8 mouse cellular contexts compared by ENCODE assay signal in the genomic region with DNA sequence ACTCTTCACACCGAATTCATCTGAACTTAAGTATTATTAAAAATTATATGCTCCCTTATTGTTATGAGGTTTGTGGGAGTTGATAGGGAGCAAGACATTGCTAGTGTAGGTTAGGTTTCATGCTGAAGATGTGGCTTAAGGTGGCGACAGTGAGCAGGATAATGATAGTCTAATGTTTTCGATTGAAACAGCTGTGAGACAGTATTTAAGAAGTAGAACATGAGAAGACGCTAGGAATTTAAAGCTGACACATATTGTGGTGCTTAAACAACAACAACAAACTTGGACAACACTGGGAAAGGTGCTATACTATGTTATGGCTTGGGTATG. TPM values are rescaled to one million over a fixed set of nuclear protein-coding genes. Genes with fewer than 3 reads are reported as not detected.
A peak's percentile ranks its signal among the peaks of the same experiment; 100 is the strongest.
DNase-seq lines count a peak whose midpoint lies in the region; ATAC-seq and TF ChIP-seq lines count a peak whose summit lies in the region.

No protein-coding gene starts in this region.

- no peak overlapping the region for H3K9ac ChIP-seq in liver, adult 2 months (ENCODE audit: low read depth, low read length)
- H3K9ac ChIP-seq in hindbrain, embryonic 13.5 days, result peak overlapping the region; percentile 67
- H3K9ac ChIP-seq in midbrain, postnatal 0 days (replicated peaks; ENCODE audit: low read length, poor library complexity, severe bottlenecking), result 0 out of 2 replicates have a peak overlapping the region, but pooled peaks have one; percentile 50

- no peak for DNase-seq in liver, adult 2 months (ENCODE audit: extremely low read depth, low read depth, low spot score)
- DNase-seq in liver, result no peak
- peak; percentile 38 for DNase-seq in brain, adult 2 months (ENCODE audit: low read depth, low spot score)
- DNase-seq in midbrain, postnatal 0 days (ENCODE audit: low spot score), result peak; percentile 38
- DNase-seq in spleen, postnatal 10 days (ENCODE audit: low spot score in 2 of 2), result no peak
- no peak for DNase-seq in adrenal gland, postnatal 36 days
- DNase-seq in thymus, postnatal 36 days, result no peak

- H3K4me2 ChIP-seq in hindbrain, embryonic 13.5 days, result peak overlapping the region; percentile 64
- peak overlapping the region; percentile 46 for H3K4me2 ChIP-seq in midbrain, postnatal 0 days (ENCODE audit: low read depth, low read length, poor library complexity, severe bottlenecking)

- H3K79me2 ChIP-seq in liver, adult 2 months (ENCODE audit: control insufficient read depth, insufficient read depth, low read length), result peaks cover 10% of the 10 kb centered on the region; the same call in 1 of the 2 replicates

- 4% methylated on average over 4 of the region's 4 CpGs for WGBS in liver, adult 2 months
- 4% methylated on average over 4 of the region's 4 CpGs for WGBS in hindbrain, embryonic 13.5 days
- 7% methylated on average over 4 of the region's 4 CpGs for WGBS in midbrain, postnatal 0 days

- H3K9me3 ChIP-seq in hindbrain, embryonic 13.5 days, result no peaks in the 10 kb centered on the region
- no peaks in the 10 kb centered on the region for H3K9me3 ChIP-seq in midbrain, postnatal 0 days (ENCODE audit: low read length)

- ATAC-seq in hindbrain, embryonic 13.5 days (ENCODE audit: low FRiP score), result peak; percentile 0; the same call in 1 of the 2 replicates
- peak; percentile 20; the same call in 1 of the 2 replicates for ATAC-seq in midbrain, postnatal 0 days (ENCODE audit: low FRiP score)

- H3K27ac ChIP-seq in liver, adult 2 months (replicated peaks; ENCODE audit: insufficient read depth, low read depth, low read length), result no peak overlapping the region
- H3K27ac ChIP-seq in hindbrain, embryonic 13.5 days, result peak overlapping the region; percentile 95
- H3K27ac ChIP-seq in midbrain, postnatal 0 days (ENCODE audit: low read depth, low read length), result peak overlapping the region; percentile 92; the same call in 1 of the 2 replicates

- no peaks in the 10 kb centered on the region for H3K27me3 ChIP-seq in liver, adult 2 months (ENCODE audit: control insufficient read depth, insufficient read depth, low read length)
- H3K27me3 ChIP-seq in hindbrain, embryonic 13.5 days, result no peaks in the 10 kb centered on the region
- no peaks in the 10 kb centered on the region for H3K27me3 ChIP-seq in midbrain, postnatal 0 days (ENCODE audit: insufficient read depth, low read length)

- peaks cover 24% of the 10 kb centered on the region for H3K36me3 ChIP-seq in liver, adult 2 months (ENCODE audit: control insufficient read depth, insufficient read depth, low read length)
- peaks cover 20% of the 10 kb centered on the region for H3K36me3 ChIP-seq in hindbrain, embryonic 13.5 days
- peaks cover 7% of the 10 kb centered on the region; the same call in 1 of the 2 replicates for H3K36me3 ChIP-seq in midbrain, postnatal 0 days (ENCODE audit: insufficient read depth, low read length)

- TF ChIP-seq POLR2A in liver, adult 2 months (IDR thresholded peaks at IDR 0.05; ENCODE audit: extremely low read depth, insufficient read depth, low read length), result no peak

- peak overlapping the region; percentile 72 for H3K4me3 ChIP-seq in liver, adult 2 months (ENCODE audit: insufficient read depth, low read depth, low read length)
- H3K4me3 ChIP-seq in hindbrain, embryonic 13.5 days, result peak overlapping the region; percentile 92
- H3K4me3 ChIP-seq in midbrain, postnatal 0 days (ENCODE audit: low read depth, low read length), result peak overlapping the region; percentile 95

- H3K4me1 ChIP-seq in liver, adult 2 months (ENCODE audit: control insufficient read depth, insufficient read depth, low read length), result peaks cover 4% of the 10 kb centered on the region
- H3K4me1 ChIP-seq in hindbrain, embryonic 13.5 days (replicated peaks), result peaks cover 22% of the 10 kb centered on the region
- H3K4me1 ChIP-seq in midbrain, postnatal 0 days (ENCODE audit: insufficient read depth, low read length), result peaks cover 5% of the 10 kb centered on the region; the same call in 1 of the 2 replicates

- TF ChIP-seq CTCF in liver, adult 2 months (IDR thresholded peaks at IDR 0.05; ENCODE audit: low read depth, low read length), result no peak
- TF ChIP-seq CTCF in midbrain, postnatal 0 days (IDR thresholded peaks at IDR 0.05), result peak; percentile 63

RNA-seq across cellular contexts. Expression of a gene that starts 0.7 kb away (rescaled TPM):
- total RNA-seq in liver, adult 2 months (2014; rRNA removed), result 165 and 177 TPM in 2 replicates
- polyA plus RNA-seq in liver, adult 2 months (2012; rRNA removed), result 45.5 and 54.5 TPM in 2 replicates
- polyA plus RNA-seq in hindbrain, embryonic 13.5 days (2015; fragmentation: Nextera tagmentation; extraction: Ambion mirVana), result 73.7 and 79.9 TPM in 2 replicates
- 35.7 and 42.4 TPM in 2 replicates for total RNA-seq in midbrain, postnatal 0 days (2014; rRNA removed)
- 44.9 and 45.1 TPM in 2 replicates for polyA plus RNA-seq in midbrain, postnatal 0 days (2015; fragmentation: Nextera tagmentation; extraction: Ambion mirVana)
- total RNA-seq in adrenal gland, postnatal 36 days (2021), result 100 to 1,000 TPM; 123 to 135 TPM

RNA-seq across cellular contexts. Expression of a gene that starts 0.8 kb away (rescaled TPM):
- 52.5 and 66.7 TPM in 2 replicates for total RNA-seq in liver, adult 2 months (2014; rRNA removed)
- polyA plus RNA-seq in liver, adult 2 months (2012; rRNA removed), result 5.4 and 5.7 TPM in 2 replicates
- 41.9 and 44.7 TPM in 2 replicates for polyA plus RNA-seq in hindbrain, embryonic 13.5 days (2015; fragmentation: Nextera tagmentation; extraction: Ambion mirVana)
- 45.5 and 50.9 TPM in 2 replicates for total RNA-seq in midbrain, postnatal 0 days (2014; rRNA removed)
- polyA plus RNA-seq in midbrain, postnatal 0 days (2015; fragmentation: Nextera tagmentation; extraction: Ambion mirVana), result 29.1 and 30.3 TPM in 2 replicates
- total RNA-seq in adrenal gland, postnatal 36 days (2021), result 10 to 100 TPM; 43.3 to 52.8 TPM

RNA-seq across cellular contexts. Expression of a gene that starts 50.1 kb away (rescaled TPM):
- total RNA-seq in liver, adult 2 months (2014; rRNA removed), result 145 and 147 TPM in 2 replicates
- polyA plus RNA-seq in liver, adult 2 months (2012; rRNA removed), result 41.5 and 46.8 TPM in 2 replicates
- polyA plus RNA-seq in hindbrain, embryonic 13.5 days (2015; fragmentation: Nextera tagmentation; extraction: Ambion mirVana), result 22.9 and 25.4 TPM in 2 replicates
- total RNA-seq in midbrain, postnatal 0 days (2014; rRNA removed), result 220 and 221 TPM in 2 replicates
- polyA plus RNA-seq in midbrain, postnatal 0 days (2015; fragmentation: Nextera tagmentation; extraction: Ambion mirVana), result 24.2 and 25.8 TPM in 2 replicates
- total RNA-seq in adrenal gland, postnatal 36 days (2021), result 100 to 1,000 TPM; 142 to 148 TPM

Comparison
In these comparisons a context has a peak if more than half of its experiments do, and no peak if none do; other contexts are left out.
1. DNase-seq: peak in brain, adult 2 months (single experiment) and midbrain, postnatal 0 days (single experiment); none in liver, adult 2 months (single experiment), liver (single experiment), spleen, postnatal 10 days (0 of 2), adrenal gland, postnatal 36 days (0 of 2) and thymus, postnatal 36 days (0 of 2).
2. Peak in every context shown above with its lines, with median percentiles within 50 percentile points of each other: H3K4me3 ChIP-seq.